Mouse (Mus musculus) cerebellum, postnatal 36 days (tissue): ENCODE results near the gene Trim63.
A peak's percentile ranks its signal among the peaks of the same experiment; 100 is the strongest.
"Not testable (repeated sequence)": the region's sequence is repeated elsewhere in the genome, so short reads cannot be mapped to it uniquely, and the experiment has no call there.

Experiments
- DNase-seq, 2 experiments: peaks; one replicate each; pipeline ENCODE4 v3.0.0; 2021 to 2022; ENCODE audit warnings: mixed read lengths in 2 of 2

Trim63 gene

GRCm38 (mm10) chr4:134314876-134315275 lies at the start of gene Trim63:
TSS of gene Trim63 (plus strand) at chr4:134315120.
- no peak for DNase-seq

GRCm38 (mm10) chr4:134265860-134266585 lies 48.9 kb upstream of the Trim63 start:
- DNase-seq: no peak

GRCm38 (mm10) chr4:134268102-134268655 lies 46.7 kb upstream of the Trim63 start:
- no peak for DNase-seq

GRCm38 (mm10) chr4:134269622-134270021 lies 45.3 kb upstream of the Trim63 start:
- DNase-seq: not testable (repeated sequence)

- no peak for DNase-seq
Measured at GRCm38 (mm10) chr4:134271979-134272378, 42.9 kb upstream of the Trim63 start.

GRCm38 (mm10) chr4:134272731-134273416 lies 42.0 kb upstream of the Trim63 start:
- DNase-seq: no peak

- no peak for DNase-seq
Measured at GRCm38 (mm10) chr4:134273417-134274345, 41.2 kb upstream of the Trim63 start.

- no peak for DNase-seq
Measured at GRCm38 (mm10) chr4:134284942-134285341, 30.0 kb upstream of the Trim63 start.

GRCm38 (mm10) chr4:134286226-134287167 lies 28.4 kb upstream of the Trim63 start:
- no peak for DNase-seq

- DNase-seq: peak; percentile 95 to 98
Measured at GRCm38 (mm10) chr4:134287168-134287564, 27.8 kb upstream of the Trim63 start.

- DNase-seq: peak; percentile 79
Measured at GRCm38 (mm10) chr4:134287575-134288025, 27.3 kb upstream of the Trim63 start, which contains the start of gene Pdik1l. TSS of gene Pdik1l (minus strand) at chr4:134287895.

GRCm38 (mm10) chr4:134288397-134289256 lies 26.3 kb upstream of the Trim63 start:
- DNase-seq: no peak

- DNase-seq: peak; percentile 79 to 80
Measured at GRCm38 (mm10) chr4:134292067-134292466, 22.9 kb upstream of the Trim63 start.

GRCm38 (mm10) chr4:134293061-134293691 lies 21.7 kb upstream of the Trim63 start:
- DNase-seq: peak in 1 of 2 experiments; percentile 21

- no peak for DNase-seq
Measured at GRCm38 (mm10) chr4:134293692-134294163, 21.2 kb upstream of the Trim63 start.

GRCm38 (mm10) chr4:134296096-134296495 lies 18.8 kb upstream of the Trim63 start:
- DNase-seq: not testable (repeated sequence)

GRCm38 (mm10) chr4:134296523-134296922 lies 18.4 kb upstream of the Trim63 start:
- DNase-seq: no peak

GRCm38 (mm10) chr4:134297369-134297768 lies 17.6 kb upstream of the Trim63 start:
- DNase-seq: no peak

GRCm38 (mm10) chr4:134298626-134299497 lies 16.1 kb upstream of the Trim63 start:
- DNase-seq: no peak
